Mouse (Mus musculus): Measurements from ENCODE around the gene Cpne9.

The Cpne9 gene

DNA sequence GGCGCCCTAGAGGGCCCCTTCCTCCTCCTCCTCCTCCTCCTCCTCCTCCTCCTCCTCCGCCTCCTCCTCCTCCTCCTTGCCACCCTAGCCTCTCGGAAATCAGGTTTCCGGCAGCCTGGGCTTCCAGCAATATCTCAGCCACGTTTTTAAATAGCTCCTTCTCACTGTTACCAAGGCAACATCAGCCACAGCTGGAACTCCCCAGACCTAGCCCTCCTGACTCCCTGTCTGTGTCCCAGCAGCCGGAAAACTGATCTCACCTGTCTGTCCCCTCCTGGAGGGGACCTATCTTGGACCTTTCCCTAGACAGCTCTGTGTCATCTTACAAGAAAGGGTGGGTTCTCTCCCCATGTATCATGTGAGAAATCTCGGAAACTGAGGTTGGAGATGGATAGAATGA, 60.2 kb downstream of the Cpne9 start:
- DNase-seq (ENCODE audit: low read depth, low spot score) = no peak

DNA sequence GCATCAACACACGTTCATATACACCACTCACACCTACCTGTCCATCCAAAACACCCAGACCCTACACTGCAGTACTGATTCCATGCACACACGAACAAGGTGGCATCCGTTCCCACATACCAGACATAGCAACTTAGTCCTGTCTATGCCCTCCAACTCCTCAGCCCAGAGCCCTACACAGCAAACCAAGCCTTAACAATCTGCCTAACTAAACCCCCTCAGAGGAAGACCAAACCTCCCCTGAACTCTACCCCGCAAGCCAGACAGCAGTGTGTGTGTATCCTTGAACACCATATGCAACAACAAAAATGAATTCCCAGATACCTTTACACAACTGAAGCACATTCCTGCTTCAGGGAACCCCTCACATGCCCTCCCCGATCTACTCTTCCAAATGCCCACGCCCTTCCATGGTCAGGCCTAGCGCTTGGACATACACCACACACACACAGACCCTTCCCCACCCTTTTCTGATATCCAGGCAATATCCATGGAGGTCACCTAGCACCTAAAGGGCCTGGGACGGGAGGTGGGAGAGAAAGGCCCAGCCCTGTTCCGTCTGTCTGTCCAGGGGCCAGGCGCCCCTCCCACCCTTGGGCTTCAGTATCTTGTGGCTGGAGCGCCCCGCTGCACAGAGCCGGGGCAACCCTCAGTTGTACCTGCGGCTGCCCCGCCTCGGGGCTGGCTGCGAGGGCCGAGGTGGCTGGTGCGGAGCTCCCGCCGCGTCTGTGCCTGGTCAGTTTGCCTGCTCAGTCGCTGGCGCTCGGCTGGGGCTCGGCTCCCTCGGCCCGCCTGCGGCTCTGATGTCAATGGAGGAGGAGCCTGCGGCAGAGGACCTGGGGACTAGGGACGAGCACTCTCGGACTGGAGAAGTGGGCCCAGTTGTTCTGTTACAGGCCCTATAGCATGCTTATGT, 61.3 kb downstream of the Cpne9 start, which contains the start of gene Camk1:
TSS of gene Camk1 (minus strand) at position 808 of the 916 bp plus-strand sequence.
- peak; percentile 43 for DNase-seq (ENCODE audit: low read depth, low spot score)

DNA sequence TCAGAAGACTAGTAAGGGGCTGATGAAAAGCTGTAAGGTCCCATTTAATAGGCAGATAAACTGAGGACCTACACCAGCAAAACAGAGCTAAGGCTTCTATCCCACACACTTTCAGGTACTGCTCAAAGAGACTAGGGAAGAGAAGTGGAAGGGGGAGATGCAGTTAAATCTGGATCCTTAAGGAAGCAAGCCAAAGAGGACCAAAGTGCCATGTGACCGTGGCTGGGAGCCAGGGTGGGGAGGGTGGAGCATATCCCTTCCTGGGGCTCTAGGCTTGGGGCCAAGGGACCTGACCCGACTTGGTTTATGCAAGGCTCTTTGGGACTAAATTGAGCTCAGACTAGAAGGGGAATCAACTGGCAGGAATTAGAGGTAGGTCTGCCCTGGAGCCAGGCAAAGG, 62.2 kb downstream of the Cpne9 start:
- no peak for DNase-seq (ENCODE audit: low read depth, low spot score)

DNA sequence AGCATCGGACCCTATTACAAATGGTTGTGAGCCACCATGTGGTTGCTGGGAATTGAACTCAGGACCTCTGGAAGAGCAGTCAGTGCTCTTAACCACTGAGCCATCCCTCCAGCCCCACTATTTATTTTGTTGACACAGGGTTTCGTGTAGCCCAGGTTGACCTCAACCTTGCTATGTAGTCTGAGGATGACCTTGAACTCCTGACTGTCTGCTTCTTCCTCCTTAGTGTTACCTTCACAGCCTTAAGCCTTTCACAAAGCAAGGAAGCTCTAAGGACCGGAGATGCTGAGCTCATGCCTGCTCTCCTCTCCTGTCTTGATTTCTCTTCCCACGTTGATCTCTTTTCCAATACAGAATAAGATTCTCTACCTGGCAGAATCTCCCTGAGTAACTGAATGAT, 64.8 kb downstream of the Cpne9 start:
- DNase-seq (ENCODE audit: low read depth, low spot score) = no peak

DNA sequence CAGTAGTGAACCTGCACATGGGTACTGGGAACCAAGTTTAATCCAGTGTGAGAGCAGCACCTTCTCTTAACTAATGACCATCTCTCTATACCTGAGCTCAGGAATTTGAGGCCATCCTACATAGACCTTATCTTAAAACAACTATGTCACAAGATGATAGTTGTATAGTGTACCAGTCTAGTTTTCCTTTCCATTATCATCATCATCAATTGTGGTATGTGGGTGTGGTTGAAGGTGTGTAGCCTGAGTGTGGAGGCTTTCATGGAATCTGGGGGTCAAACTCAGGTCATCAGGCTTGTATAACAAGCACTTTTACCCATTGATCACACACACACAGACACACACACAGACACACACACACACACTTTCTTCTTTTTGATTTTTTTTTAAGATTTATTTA, 68.4 kb downstream of the Cpne9 start:
- DNase-seq (ENCODE audit: low read depth, low spot score) = no peak

DNA sequence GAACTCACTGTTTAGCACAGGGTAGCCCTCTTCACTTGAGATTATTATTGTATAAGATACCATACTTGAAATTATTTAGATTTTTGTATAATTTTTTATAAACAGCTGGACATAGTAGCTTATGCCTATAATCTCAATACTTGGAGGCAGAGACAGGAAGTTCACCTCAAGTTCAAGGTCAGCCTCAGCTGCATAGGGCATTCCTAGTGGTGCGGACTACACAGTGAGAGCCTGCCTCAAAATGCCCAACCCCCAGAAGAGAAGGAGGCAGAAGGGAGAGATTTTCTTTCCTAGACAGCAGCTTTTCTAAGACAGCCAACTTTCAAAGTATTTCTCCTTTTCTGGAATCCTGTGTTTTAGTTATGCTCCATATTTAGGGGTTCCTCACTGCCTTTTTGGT, 69.1 kb downstream of the Cpne9 start:
- no peak for DNase-seq (ENCODE audit: low read depth, low spot score)

DNA sequence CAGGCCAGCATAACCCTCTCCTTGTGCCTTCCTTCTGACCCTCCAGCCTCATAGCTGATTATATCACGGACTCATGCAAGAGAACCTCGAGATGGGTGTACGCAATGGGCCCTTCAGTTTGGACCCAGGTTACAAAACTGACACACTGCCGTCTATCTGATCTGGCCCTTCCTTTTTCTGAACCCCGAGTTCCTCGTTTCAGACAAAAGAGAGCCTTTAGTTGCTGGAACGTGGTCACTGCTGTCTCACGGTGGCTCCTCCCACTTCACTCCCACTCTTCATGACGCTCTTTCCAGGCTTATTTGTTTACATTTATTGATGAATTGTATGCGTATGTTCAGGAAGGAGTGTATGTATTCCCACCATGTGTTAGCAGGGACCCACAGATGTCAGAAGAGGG, 69.5 kb downstream of the Cpne9 start:
- no peak for DNase-seq (ENCODE audit: low read depth, low spot score)

DNA sequence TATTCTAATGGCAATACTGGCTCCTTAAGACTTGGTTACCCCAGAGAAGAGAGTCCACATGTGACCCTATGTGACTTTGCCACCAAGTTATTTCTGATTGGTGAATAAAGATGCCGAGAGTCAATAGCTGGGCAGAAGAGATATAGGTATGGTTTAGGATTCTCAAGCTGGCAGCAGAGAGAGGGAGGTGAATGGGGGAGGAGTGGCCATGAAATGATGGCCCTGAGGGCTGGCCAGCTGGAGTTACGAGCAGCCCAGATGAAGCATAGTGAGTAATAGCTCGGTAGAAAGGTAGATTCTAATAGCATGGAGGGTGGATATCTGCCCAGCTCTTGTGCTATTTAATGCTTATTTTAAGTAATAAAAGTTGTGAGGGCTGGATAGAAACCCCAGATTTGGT, 70.7 kb downstream of the Cpne9 start:
- DNase-seq (ENCODE audit: low read depth, low spot score) = no peak

DNA sequence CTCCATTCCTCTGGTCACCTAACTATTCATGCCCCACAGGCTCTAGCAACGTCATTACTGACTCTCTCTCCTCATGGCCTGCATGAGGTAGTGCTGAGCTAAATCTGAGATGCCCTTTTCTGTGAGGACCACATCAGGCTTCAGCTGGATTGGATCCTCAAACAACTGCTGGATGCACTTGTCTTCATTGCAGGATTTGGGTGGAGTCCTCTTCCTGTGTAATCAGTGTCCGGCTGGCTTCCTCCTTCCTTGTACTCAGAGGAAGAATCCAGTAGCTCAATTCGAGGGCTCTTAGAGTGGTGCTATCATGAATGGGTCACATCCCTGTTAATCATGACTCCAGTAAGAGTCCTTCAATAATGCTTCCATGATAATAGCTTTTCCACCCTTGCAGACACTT, 71.6 kb downstream of the Cpne9 start:
- no peak for DNase-seq (ENCODE audit: low read depth, low spot score)

Data from forelimb bud, embryonic 11.5 days (tissue).